Mouse (Mus musculus): ENCODE results near the gene Gse1.

DNA sequence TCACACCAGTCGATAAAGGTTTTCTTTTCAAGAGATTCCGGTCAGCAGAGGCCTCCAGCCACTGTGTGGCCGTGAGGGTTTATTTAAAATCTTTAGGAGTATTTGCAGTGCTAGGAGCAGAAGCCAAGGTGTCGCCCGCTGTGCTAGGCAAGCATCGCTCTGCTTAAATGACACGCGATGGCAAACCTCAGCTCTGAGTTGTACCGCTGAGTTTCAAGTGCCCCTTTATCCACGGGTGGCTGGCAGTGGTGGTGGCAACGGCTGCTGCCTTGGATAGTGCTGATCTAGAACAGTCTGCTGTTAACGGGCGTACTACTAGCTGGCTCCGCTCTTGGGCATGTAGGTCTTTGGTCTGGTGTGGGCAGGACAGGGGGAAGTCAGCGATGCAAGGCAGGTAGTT is 62.4 kb downstream of the Gse1 start:
- TF ChIP-seq POLR2A (IDR thresholded peaks at IDR 0.05; ENCODE audit: insufficient read length, low read depth), result no peak
- TF ChIP-seq MYOD1 (IDR thresholded peaks at IDR 0.05; ENCODE audit: control insufficient read depth in 1 of 3, insufficient read length in 2 of 3, low read depth in 2 of 3), result no peak
- no peak for TF ChIP-seq MAX (IDR thresholded peaks at IDR 0.05; ENCODE audit: low read depth)
- no peak for TF ChIP-seq USF1 (IDR thresholded peaks at IDR 0.05; ENCODE audit: low read depth)
- TF ChIP-seq TCF3 (IDR thresholded peaks at IDR 0.05; ENCODE audit: insufficient read length, low read depth), result no peak
- no peak for TF ChIP-seq POLR2AphosphoS2 (IDR thresholded peaks at IDR 0.05; ENCODE audit: insufficient read length, low read depth)
- TF ChIP-seq CEBPB (IDR thresholded peaks at IDR 0.05; ENCODE audit: insufficient read depth, poor library complexity, severe bottlenecking), result no peak
- TF ChIP-seq TCF12 (IDR thresholded peaks at IDR 0.05; ENCODE audit: insufficient read depth, poor library complexity, severe bottlenecking), result no peak
- no peak for TF ChIP-seq MYOG (IDR thresholded peaks at IDR 0.05; ENCODE audit: control insufficient read depth in 1 of 3, insufficient read depth in 1 of 3, insufficient read length in 2 of 3, low read depth in 2 of 3)
- no peak for TF ChIP-seq REST (IDR thresholded peaks at IDR 0.05; ENCODE audit: insufficient read depth, insufficient read length)
- TF ChIP-seq E2F4 (IDR thresholded peaks at IDR 0.05; ENCODE audit: insufficient read depth), result no peak

All from myocyte (in vitro differentiated cells).